Mouse (Mus musculus) lung, embryonic 16.5 days (tissue): Measurements from ENCODE around the gene Tpmt. TPM values are rescaled to one million over a fixed set of nuclear protein-coding genes. Genes with fewer than 3 reads are reported as not detected.

Source experiments
- ATAC-seq: fragments of 200-750 bp; cut with Nextera tagmentation; 2 replicates; pipeline ENCODE4 v1.8.0; 2017; ENCODE audit warnings: low read depth, mild to moderate bottlenecking, moderate library complexity
- H3K27ac ChIP-seq: fragments of 300-500 bp; sonication (generic); 2 replicates; pipeline ENCODE4 v1.5.1; 2014; ENCODE audit warnings: mild to moderate bottlenecking, control low read depth, low read length
- H3K27me3 ChIP-seq: fragments of 300-500 bp; sonication (generic); 2 replicates; pipeline ENCODE4 v1.6.1; 2014; ENCODE audit warnings: low read depth, low read length, mixed read lengths; ENCODE audit not compliant: control insufficient read depth, insufficient read depth
- H3K36me3 ChIP-seq: fragments of 300-500 bp; sonication (generic); 2 replicates; pipeline ENCODE4 v1.6.1; 2014; ENCODE audit warnings: low read length; ENCODE audit not compliant: control insufficient read depth, insufficient read depth
- H3K4me1 ChIP-seq: fragments of 300-500 bp; sonication (generic); replicated peaks from 2 replicates; pipeline ENCODE4 v1.6.1; 2014; ENCODE audit warnings: low read length, mixed read lengths; ENCODE audit not compliant: control insufficient read depth, insufficient read depth
- H3K4me2 ChIP-seq: fragments of 300-500 bp; sonication (generic); 2 replicates; pipeline ENCODE4 v1.6.1; 2014; ENCODE audit warnings: low read depth, low read length, control low read depth
- H3K4me3 ChIP-seq: fragments of 300-500 bp; sonication (generic); 2 replicates; pipeline ENCODE4 v1.5.1; 2014; ENCODE audit warnings: mild to moderate bottlenecking, low read length, control low read depth
- H3K9ac ChIP-seq: fragments of 300-500 bp; sonication (generic); 2 replicates; pipeline ENCODE4 v1.6.1; 2014; ENCODE audit warnings: low read length, control low read depth
- H3K9me3 ChIP-seq: fragments of 300-500 bp; sonication (generic); 2 replicates; pipeline ENCODE4 v1.6.1; 2016; ENCODE audit warnings: low read length; ENCODE audit not compliant: control insufficient read depth
- WGBS: fragments of 180-500 bp; shearing (Covaris S2); extraction: QIAGEN DNeasy Blood & Tissue Kit; methylation state at CpG from one replicate; pipeline ENCODE4 v1.1.7; 2014; 5-methylcytosine and 5-hydroxymethylcytosine counted together
- polyA plus RNA-seq: library from polyadenylated mRNA; unstranded; fragments of >200 nt; fragmentation: Nextera tagmentation; extraction: Ambion mirVana; gene quantifications from 2 replicates; pipeline ENCODE4 v1.2.1, GENCODE M21; 2015

Tpmt gene
- polyA plus RNA-seq, 1 experiment from 2014 or later = 22.6 TPM

- Histone ChIP-seq H3K4me1 (no peaks in the 10 kb centered on the region), H3K9me3 (no peaks in the 10 kb centered on the region), H3K4me2 (no peak overlapping the region), H3K27me3 (no peaks in the 10 kb centered on the region), H3K4me3 (no peak overlapping the region), H3K27ac (no peak overlapping the region), H3K36me3 (peaks cover 5% of the 10 kb centered on the region; the same call in 1 of the 2 replicates), H3K9ac (no peak overlapping the region)
- 70% methylated on average over 15 of the region's 15 CpGs for WGBS
- 0 out of 2 replicates have a peak, but pooled peaks have one; percentile 15 for ATAC-seq
These were observed 26.0 kb upstream of the Tpmt start for GRCm38 (mm10) chr13:47070329-47071080.

GRCm38 (mm10) chr13:47067001-47067400, 22.5 kb upstream of the Tpmt start:
- no peak overlapping the region for H3K27ac ChIP-seq
- H3K4me3 ChIP-seq = no peak overlapping the region
- no peaks in the 10 kb centered on the region for H3K9me3 ChIP-seq
- peaks cover 4% of the 10 kb centered on the region for H3K4me1 ChIP-seq
- H3K9ac ChIP-seq = no peak overlapping the region
- no peak for ATAC-seq
- no peaks in the 10 kb centered on the region for H3K27me3 ChIP-seq
- no peak overlapping the region for H3K4me2 ChIP-seq
- peaks cover 5% of the 10 kb centered on the region for H3K36me3 ChIP-seq
- 89% methylated on average over 6 of the region's 6 CpGs for WGBS

GRCm38 (mm10) chr13:47066516-47066915, 22.0 kb upstream of the Tpmt start:
- Histone ChIP-seq H3K4me3 (no peak overlapping the region), H3K4me1 (peaks cover 4% of the 10 kb centered on the region), H3K27me3 (no peaks in the 10 kb centered on the region), H3K27ac (no peak overlapping the region), H3K9ac (no peak overlapping the region), H3K36me3 (peaks cover 3% of the 10 kb centered on the region), H3K9me3 (no peaks in the 10 kb centered on the region), H3K4me2 (no peak overlapping the region)
- 94% methylated on average over 10 of the region's 10 CpGs for WGBS
- ATAC-seq = no peak

GRCm38 (mm10) chr13:47063985-47064760, 19.6 kb upstream of the Tpmt start:
- peak; percentile 82 for ATAC-seq
- H3K4me1 ChIP-seq = peaks cover 4% of the 10 kb centered on the region
- peaks cover 3% of the 10 kb centered on the region for H3K36me3 ChIP-seq
- H3K27ac ChIP-seq = peak overlapping the region; percentile 29; the same call in 1 of the 2 replicates
- no peak overlapping the region for H3K4me3 ChIP-seq
- H3K27me3 ChIP-seq = no peaks in the 10 kb centered on the region
- 42% methylated on average over 15 of the region's 15 CpGs for WGBS
- no peaks in the 10 kb centered on the region for H3K9me3 ChIP-seq
- H3K9ac ChIP-seq = no peak overlapping the region
- no peak overlapping the region for H3K4me2 ChIP-seq

GRCm38 (mm10) chr13:47062756-47063155, 18.2 kb upstream of the Tpmt start:
- Histone ChIP-seq H3K36me3 (peaks cover 3% of the 10 kb centered on the region), H3K4me2 (no peak overlapping the region), H3K27ac (no peak overlapping the region), H3K27me3 (no peaks in the 10 kb centered on the region), H3K4me1 (peaks cover 4% of the 10 kb centered on the region), H3K4me3 (no peak overlapping the region), H3K9me3 (no peaks in the 10 kb centered on the region), H3K9ac (no peak overlapping the region)
- ATAC-seq = no peak
- 92% methylated on average over 17 of the region's 17 CpGs for WGBS

- ATAC-seq = no peak
- H3K36me3 ChIP-seq = peaks cover 3% of the 10 kb centered on the region
- no peak overlapping the region for H3K4me3 ChIP-seq
- H3K9me3 ChIP-seq = no peaks in the 10 kb centered on the region
- H3K4me2 ChIP-seq = no peak overlapping the region
- H3K27ac ChIP-seq = no peak overlapping the region
- no peaks in the 10 kb centered on the region for H3K4me1 ChIP-seq
- H3K9ac ChIP-seq = no peak overlapping the region
- 95% methylated on average over 5 of the region's 5 CpGs for WGBS
- H3K27me3 ChIP-seq = no peaks in the 10 kb centered on the region
These were observed 12.2 kb upstream of the Tpmt start for GRCm38 (mm10) chr13:47056781-47057180.

- Histone ChIP-seq H3K9me3 (no peaks in the 10 kb centered on the region), H3K4me3 (no peak overlapping the region), H3K36me3 (peaks cover 5% of the 10 kb centered on the region), H3K9ac (no peak overlapping the region), H3K27me3 (no peaks in the 10 kb centered on the region), H3K4me2 (no peak overlapping the region), H3K4me1 (no peaks in the 10 kb centered on the region), H3K27ac (no peak overlapping the region)
- no peak for ATAC-seq
- WGBS = 80% methylated on average over 11 of the region's 11 CpGs
These were observed 11.6 kb upstream of the Tpmt start for GRCm38 (mm10) chr13:47056126-47056525.

- peaks cover 5% of the 10 kb centered on the region for H3K36me3 ChIP-seq
- H3K9me3 ChIP-seq = no peaks in the 10 kb centered on the region
- no peaks in the 10 kb centered on the region for H3K4me1 ChIP-seq
- H3K27ac ChIP-seq = no peak overlapping the region
- WGBS = 84% methylated on average over 10 of the region's 10 CpGs
- no peak for ATAC-seq
- H3K9ac ChIP-seq = no peak overlapping the region
- no peak overlapping the region for H3K4me2 ChIP-seq
- H3K4me3 ChIP-seq = no peak overlapping the region
- no peaks in the 10 kb centered on the region for H3K27me3 ChIP-seq
These were observed 9.4 kb upstream of the Tpmt start for GRCm38 (mm10) chr13:47053971-47054370.

GRCm38 (mm10) chr13:47050009-47050408, 5.5 kb upstream of the Tpmt start:
- Histone ChIP-seq H3K27me3 (no peaks in the 10 kb centered on the region), H3K27ac (no peak overlapping the region), H3K36me3 (peaks cover 8% of the 10 kb centered on the region), H3K9me3 (no peaks in the 10 kb centered on the region), H3K9ac (no peak overlapping the region), H3K4me2 (no peak overlapping the region), H3K4me3 (no peak overlapping the region), H3K4me1 (no peaks in the 10 kb centered on the region)
- no peak for ATAC-seq
- 60% methylated on average over 4 of the region's 4 CpGs for WGBS
